Mouse (Mus musculus) ES-E14 (cell line): ENCODE measurements at regions not wholly inside any gene's neighbourhood (a gene's known extent, or its start where the extent isn't known, plus 50 kb on each side); places are given as distances from the start of the nearest gene placed in this dataset.

ENCODE experiments used
- DNase-seq: peaks from one replicate; pipeline ENCODE4 v3.0.0-alpha.2; 2013; ENCODE audit warnings: low read depth, low spot score
- H3K27ac ChIP-seq: 2 replicates; pipeline ENCODE4 v1.5.1; 2012; ENCODE audit warnings: low read depth, mild to moderate bottlenecking, low read length, moderate library complexity, mixed read lengths; ENCODE audit not compliant: poor library complexity, insufficient read depth, severe bottlenecking
- H3K36me3 ChIP-seq: 2 replicates; pipeline ENCODE4 v1.6.1; 2012; ENCODE audit warnings: mild to moderate bottlenecking, low read length, moderate library complexity, mixed read lengths; ENCODE audit not compliant: control insufficient read depth, poor library complexity, insufficient read depth, severe bottlenecking
- H3K4me1 ChIP-seq, 2 experiments: fragments of 150-350 bp in 1 of 2; sonication (generic) in 1 of 2; 2 replicates each; pipeline ENCODE4 v1.6.1; 2012; ENCODE audit warnings: low read length in 2 of 2, mild to moderate bottlenecking in 1 of 2, mixed read lengths in 1 of 2; ENCODE audit not compliant: control insufficient read depth in 2 of 2, insufficient read depth in 2 of 2, poor library complexity in 1 of 2
- H3K4me3 ChIP-seq, 2 experiments: fragments of 150-350 bp in 1 of 2; sonication (generic) in 1 of 2; 2 replicates each; pipeline ENCODE4 v1.5.1; 2012; ENCODE audit warnings: low read length in 2 of 2, low read depth in 1 of 2, mild to moderate bottlenecking in 1 of 2, mixed read lengths in 1 of 2; ENCODE audit not compliant: insufficient read depth in 1 of 2, poor library complexity in 1 of 2, severe bottlenecking in 1 of 2
- H3K9ac ChIP-seq: 2 replicates; pipeline ENCODE4 v1.6.1; 2012; ENCODE audit warnings: low read depth, mild to moderate bottlenecking, low read length, mixed read lengths; ENCODE audit not compliant: poor library complexity, insufficient read depth, severe bottlenecking
- H3K9me3 ChIP-seq: fragments of 150-350 bp; sonication (generic); 2 replicates; pipeline ENCODE4 v1.6.1; 2012; ENCODE audit warnings: low read depth, mild to moderate bottlenecking, low read length; ENCODE audit not compliant: control insufficient read depth, insufficient read depth
- CHD2 ChIP-seq: IDR thresholded peaks from 2 replicates; pipeline ENCODE4 v1.6.1; 2014; ENCODE audit warnings: mild to moderate bottlenecking, low read depth, low read length, inconsistent platforms
- HCFC1 ChIP-seq: IDR thresholded peaks from 2 replicates; pipeline ENCODE4 v1.6.1; 2012; ENCODE audit warnings: low read length, inconsistent platforms, borderline replicate concordance; ENCODE audit not compliant: insufficient read depth
- MAFK ChIP-seq: IDR thresholded peaks from 2 replicates; pipeline ENCODE4 v1.6.1; 2014; ENCODE audit warnings: mild to moderate bottlenecking, low read depth, low read length, inconsistent platforms; ENCODE audit not compliant: insufficient read depth
- ZC3H11A ChIP-seq: IDR thresholded peaks from 2 replicates; pipeline ENCODE4 v1.6.1; 2012; ENCODE audit warnings: low read depth, mild to moderate bottlenecking, inconsistent platforms, low read length, borderline replicate concordance
- ZNF384 ChIP-seq: IDR thresholded peaks from 2 replicates; pipeline ENCODE4 v1.6.1; 2012; ENCODE audit warnings: low read depth, low read length, inconsistent platforms
- in situ Hi-C, 2 experiments: fragments of 600-800 bp; cut with MboI; formaldehyde crosslinking; loops; one replicate each; pipeline ENCODE4 v1.15.1; 2025; ENCODE audit warnings: low sequenced_read_pairs in 2 of 2, inconsistent platforms in 1 of 2; ENCODE audit not compliant: unreplicated experiment in 2 of 2

GRCm38 (mm10) chr19:14892390-14892758 is 294.5 kb upstream of the Tle4 start:
- no peak for DNase-seq

GRCm38 (mm10) chr19:14891689-14892389 is 294.0 kb upstream of the Tle4 start:
- no peak for DNase-seq
- no peak overlapping the region for H3K27ac ChIP-seq
- no peak for TF ChIP-seq ZNF384
- no peak for TF ChIP-seq CHD2
- no peak for TF ChIP-seq MAFK
- no peak for TF ChIP-seq ZC3H11A
- TF ChIP-seq HCFC1, result no peak
- no peak overlapping the region for H3K4me3 ChIP-seq
- H3K36me3 ChIP-seq, result no peaks in the 10 kb centered on the region
- no peaks in the 10 kb centered on the region for H3K9me3 ChIP-seq
- no peak overlapping the region for H3K9ac ChIP-seq
- in situ Hi-C loops, result no loop called here
- H3K4me1 ChIP-seq, result peaks cover 0 to 11% of the 10 kb centered on the region in 2 experiments; a peak in 2 of 4 replicates

More at GRCm38 (mm10) chr19:14892390-14892758, 294.5 kb upstream of the Tle4 start:
- Histone ChIP-seq H3K4me3 (no peak overlapping the region), H3K27ac (no peak overlapping the region), H3K9me3 (no peaks in the 10 kb centered on the region), H3K4me1 (peaks cover 0 to 11% of the 10 kb centered on the region in 2 experiments; a peak in 2 of 4 replicates), H3K9ac (no peak overlapping the region), H3K36me3 (no peaks in the 10 kb centered on the region)
- in situ Hi-C loops, result no loop called here
- TF ChIP-seq MAFK, result no peak
- no peak for TF ChIP-seq ZNF384
- no peak for TF ChIP-seq HCFC1
- TF ChIP-seq ZC3H11A, result no peak

- no peak for DNase-seq
- Histone ChIP-seq H3K9me3 (no peaks in the 10 kb centered on the region), H3K27ac (no peak overlapping the region), H3K9ac (no peak overlapping the region), H3K36me3 (no peaks in the 10 kb centered on the region), H3K4me3 (peak overlapping the region; percentile 2 to 4; a peak in 2 of 4 replicates), H3K4me1 (peaks cover 0 to 11% of the 10 kb centered on the region in 2 experiments; a peak in 2 of 4 replicates)
- in situ Hi-C loops, result no loop called here
- no peak for TF ChIP-seq HCFC1
Observed at GRCm38 (mm10) chr19:14891090-14891428, 293.2 kb upstream of the Tle4 start.

GRCm38 (mm10) chr19:14890241-14891089 is 292.6 kb upstream of the Tle4 start:
- H3K4me1 ChIP-seq, result peaks cover 0 to 11% of the 10 kb centered on the region in 2 experiments; a peak in 2 of 4 replicates
- no peak for DNase-seq
- in situ Hi-C loops, result no loop called here
- no peaks in the 10 kb centered on the region for H3K9me3 ChIP-seq
- no peak overlapping the region; the same call in 1 of the 2 replicates for H3K9ac ChIP-seq
- no peaks in the 10 kb centered on the region for H3K36me3 ChIP-seq
- no peak for TF ChIP-seq ZC3H11A
- no peak for TF ChIP-seq CHD2
- TF ChIP-seq ZNF384, result no peak
- TF ChIP-seq HCFC1, result no peak
- TF ChIP-seq MAFK, result no peak
- no peak overlapping the region for H3K27ac ChIP-seq
- peak overlapping the region; percentile 2 to 4; a peak in 3 of 4 replicates for H3K4me3 ChIP-seq
